Comparison of ENCODE assay signal across 18 mouse cellular contexts in genomic region chr13:80947705-80948104, GRCm38 (mm10).
DNase-seq lines count a peak whose midpoint lies in the region; ATAC-seq lines count a peak whose summit lies in the region.
"Had no signal": no experiment of that assay in that cellular context is flagged by ENCODE, and none has a peak within 500 bp of the region (broad histone marks: within the 10 kb centered on the region; RNA-seq: fewer than 3 reads in every experiment).

No protein-coding gene starts in this region.

- ATAC-seq in frontal cortex, adult (ENCODE audit: low TSS enrichment) = peak; percentile 80
- ATAC-seq: forebrain, embryonic 16.5 days; hindbrain, embryonic 16.5 days had no signal

- no peak for DNase-seq in frontal cortex, postnatal 10 days (ENCODE audit: low spot score in 2 of 2)
- DNase-seq in layer of hippocampus, adult 8-10 months (ENCODE audit: low spot score in 2 of 2) = peak; percentile 50 to 67
- DNase-seq in layer of hippocampus, adult 9-10 months (ENCODE audit: low spot score) = no peak
- peak; percentile 48 to 67 for DNase-seq in left cerebral cortex, adult 9 months (ENCODE audit: low spot score in 2 of 2)
- DNase-seq in left cerebral cortex, postnatal 10 days (ENCODE audit: extremely low spot score in 1 of 2, low spot score in 2 of 2) = no peak
- peak; percentile 88 for DNase-seq in telencephalon, adult 2 months (ENCODE audit: low read depth, low spot score)
- no peak for DNase-seq in retina, postnatal 1 day
- DNase-seq: adrenal gland, adult 2 months; adrenal gland, postnatal 25 days; cerebellum, adult 11 months; cerebellum, postnatal 25 days; gastrocnemius, postnatal 10 days; heart, adult 18-20 months; heart, postnatal 10 days; heart, postnatal 4 days had no signal

- intact Hi-C loops in left cerebral cortex, postnatal 10 days (cut with DNase I) = no loop called here

Comparison
In these comparisons a context has a peak if more than half of its experiments do, and no peak if none do; other contexts are left out.
1. DNase-seq: peak in layer of hippocampus, adult 8-10 months (2 of 2), left cerebral cortex, adult 9 months (2 of 2) and telencephalon, adult 2 months (single experiment); none in frontal cortex, postnatal 10 days (0 of 2), layer of hippocampus, adult 9-10 months (single experiment), left cerebral cortex, postnatal 10 days (0 of 2) and retina, postnatal 1 day (single experiment).